Mouse (Mus musculus) urinary bladder, postnatal 14 days (tissue): Measurements from ENCODE around the gene Abcd3.

Source experiments
- DNase-seq: peaks from one replicate; pipeline ENCODE4 v3.0.0; 2021; ENCODE audit warnings: low spot score

Gene Abcd3

DNA sequence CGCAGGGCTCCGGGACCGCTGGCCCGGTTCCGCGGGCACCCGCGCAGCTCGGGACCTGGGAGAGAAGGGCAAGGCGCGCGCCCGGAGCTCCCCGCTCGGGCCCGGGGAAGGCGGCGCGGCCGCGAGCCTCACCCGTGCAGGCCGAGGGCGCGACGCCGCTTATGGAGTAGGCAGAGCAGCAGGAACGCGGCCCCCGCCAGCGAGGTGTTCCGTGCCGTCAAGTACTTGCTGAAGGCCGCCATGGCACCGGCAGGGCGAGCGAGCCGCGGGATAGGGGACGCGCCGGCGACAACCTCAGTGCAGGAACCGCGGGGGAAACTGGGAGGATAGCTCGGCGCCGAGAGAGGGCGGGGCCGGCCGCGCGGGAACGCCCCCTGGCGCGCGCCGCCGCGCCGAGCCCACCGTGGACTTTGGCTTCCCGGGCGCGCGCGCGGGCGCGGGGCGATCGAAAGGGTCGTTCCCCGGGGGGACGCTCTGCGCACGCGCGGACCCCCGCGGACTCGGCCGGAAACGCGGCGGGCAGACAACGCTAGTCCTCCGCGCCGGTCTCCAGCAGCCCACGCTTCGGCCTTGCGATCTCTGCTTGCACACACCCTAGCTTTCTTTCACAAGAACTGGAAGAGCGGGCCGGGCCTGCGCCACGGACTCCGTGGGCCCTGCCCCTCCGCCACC lies at the start of gene Abcd3:
Gene Abcd3, minus strand, starts transcription at position 426 of the 672 bp plus-strand sequence.
- DNase-seq = peak; percentile 88

DNA sequence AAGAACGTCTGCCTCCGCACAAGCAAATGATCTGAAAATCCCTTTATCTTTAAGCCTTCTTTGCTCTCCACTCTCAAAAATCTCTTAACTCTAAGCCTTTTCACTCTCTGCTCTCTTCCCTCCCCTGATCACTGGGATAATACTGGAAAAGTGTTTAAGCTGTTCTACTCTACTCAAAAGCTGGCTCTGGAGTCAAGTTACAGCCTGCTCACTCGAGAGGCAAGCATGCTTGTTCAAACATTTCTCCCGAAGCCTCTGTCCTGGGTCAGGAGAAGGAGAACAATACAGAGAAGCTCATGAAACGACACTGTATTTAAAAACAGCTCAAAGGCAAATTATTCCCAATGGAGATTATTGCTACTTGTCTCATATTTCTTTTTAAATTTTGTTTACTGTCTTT lies 44.0 kb upstream of the Abcd3 start:
- no peak for DNase-seq

DNA sequence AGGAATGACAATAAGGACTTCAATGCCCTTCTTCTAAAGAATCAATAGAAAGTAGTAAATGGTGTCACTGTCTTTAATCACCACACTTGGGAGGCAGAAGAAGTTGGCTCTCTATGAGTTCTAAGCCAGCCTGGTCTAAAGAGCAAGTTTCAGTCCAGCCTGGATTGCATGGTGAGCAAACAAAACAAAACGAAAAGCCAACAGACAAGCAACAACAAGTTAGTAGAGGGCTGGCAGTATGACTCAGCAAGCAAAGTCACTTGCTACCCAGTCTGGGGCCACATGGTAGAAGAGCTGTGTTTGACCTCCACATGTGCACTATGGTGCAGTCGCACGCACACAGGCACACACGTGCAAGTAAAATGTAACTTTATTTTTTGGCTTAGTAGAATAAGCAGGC lies 41.0 kb upstream of the Abcd3 start:
- peak; percentile 50 for DNase-seq

DNA sequence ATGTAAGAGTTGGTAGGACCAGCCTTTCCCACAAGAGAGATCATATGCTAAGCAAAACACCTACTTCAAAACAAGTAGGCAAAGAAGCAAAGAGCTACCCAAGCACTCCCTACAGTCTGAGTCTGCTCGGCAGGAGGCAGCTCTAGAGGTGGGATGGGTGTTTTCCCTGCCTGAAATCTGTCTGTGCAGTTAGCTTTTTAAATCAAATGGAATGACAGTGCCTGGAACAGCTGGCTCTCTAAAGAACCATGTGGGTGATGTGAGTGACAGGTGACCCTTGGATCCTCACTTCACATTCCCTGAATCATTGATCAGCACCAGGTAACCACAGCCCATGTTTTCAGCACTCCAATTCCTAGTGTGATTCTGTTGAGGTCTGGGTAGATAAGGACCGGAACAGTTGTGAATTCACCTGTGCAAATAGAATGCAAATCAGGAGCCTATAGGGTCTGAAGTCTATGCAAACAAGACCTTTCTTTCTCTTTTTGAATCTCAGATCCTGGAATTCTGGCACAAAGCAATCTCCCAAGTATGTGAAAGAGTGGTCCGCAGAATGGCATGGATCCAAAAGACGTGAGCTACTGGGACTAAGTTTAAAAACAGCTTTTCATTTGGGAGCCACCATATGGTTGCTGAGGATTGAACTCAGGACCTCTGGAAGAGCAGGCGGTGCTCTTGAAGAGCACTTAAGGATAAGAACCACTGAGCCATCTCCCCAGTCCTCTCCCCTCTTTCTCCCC lies 38.8 kb upstream of the Abcd3 start:
- no peak for DNase-seq

DNA sequence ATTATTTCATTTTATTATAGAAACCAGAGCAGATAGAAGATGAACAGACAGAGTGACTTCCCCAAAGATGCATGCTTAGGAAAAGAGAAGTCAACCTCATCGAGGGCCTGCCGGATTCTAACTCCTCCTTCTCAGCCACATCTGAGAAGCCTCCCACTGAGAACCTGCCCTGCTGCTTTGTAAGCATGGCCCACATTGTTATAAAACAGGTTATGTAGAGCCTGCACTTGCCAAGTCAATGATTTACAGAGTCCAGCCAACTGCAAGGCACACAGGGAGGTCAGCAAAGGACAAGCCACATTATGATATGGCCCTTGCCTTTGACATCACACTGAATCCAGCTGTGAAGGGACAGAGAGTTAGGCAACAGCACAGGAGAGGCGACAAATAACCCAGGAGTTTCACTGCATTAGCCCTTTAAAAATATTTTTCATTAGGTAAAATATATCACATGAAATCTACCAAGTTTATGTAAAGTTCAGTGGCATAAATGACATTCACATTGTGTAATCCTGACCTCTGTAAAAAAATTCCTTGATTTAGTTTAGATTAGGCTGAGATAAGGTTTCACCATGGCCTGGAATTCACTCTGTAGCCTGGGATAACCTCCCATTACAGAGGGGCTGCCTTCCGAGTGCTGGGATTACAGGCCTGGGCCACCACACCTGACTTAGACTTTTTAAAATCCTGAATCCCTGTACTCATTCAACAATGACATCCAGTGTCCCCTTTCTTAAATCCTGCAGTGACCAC lies 37.1 kb upstream of the Abcd3 start:
- DNase-seq = peak; percentile 71

DNA sequence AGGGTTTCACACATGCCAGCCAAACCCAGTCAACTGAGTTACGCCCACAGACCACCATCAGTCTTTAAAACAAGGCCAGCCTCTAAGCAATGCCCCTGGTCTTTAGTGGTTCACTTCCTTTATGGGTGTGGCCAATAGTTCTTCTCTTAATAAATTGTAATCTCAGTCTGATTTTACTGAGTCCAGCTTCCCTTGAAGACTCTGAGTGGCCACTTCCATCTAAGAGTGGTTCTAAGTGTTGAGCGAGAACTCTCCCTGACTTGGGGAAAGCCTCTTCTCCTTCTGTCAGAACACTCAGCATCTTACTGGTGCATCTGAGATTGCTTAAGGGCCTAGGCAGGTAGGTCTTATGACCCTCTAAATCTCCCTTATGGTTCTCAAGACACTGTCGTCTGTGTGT lies 35.9 kb upstream of the Abcd3 start:
- no peak for DNase-seq

DNA sequence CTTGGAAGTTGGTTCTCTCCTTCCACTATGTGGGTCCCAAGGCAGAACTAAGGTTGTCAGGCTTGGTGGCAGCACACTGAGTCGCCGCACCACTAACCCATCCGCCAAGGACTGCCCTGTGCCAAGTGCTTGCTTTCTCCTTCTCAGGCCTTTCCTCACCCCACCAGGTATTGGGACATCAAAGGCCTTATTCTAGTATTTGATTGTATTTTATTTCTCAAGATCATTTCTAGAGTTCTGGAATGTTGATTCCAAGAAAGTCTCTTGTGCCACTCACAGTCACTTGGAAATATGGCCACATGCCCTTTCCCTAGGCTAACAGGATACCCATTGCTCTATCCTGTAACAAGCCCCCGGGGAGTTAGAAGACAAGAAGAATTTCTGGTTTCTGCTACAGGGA lies 35.3 kb upstream of the Abcd3 start:
- no peak for DNase-seq

DNA sequence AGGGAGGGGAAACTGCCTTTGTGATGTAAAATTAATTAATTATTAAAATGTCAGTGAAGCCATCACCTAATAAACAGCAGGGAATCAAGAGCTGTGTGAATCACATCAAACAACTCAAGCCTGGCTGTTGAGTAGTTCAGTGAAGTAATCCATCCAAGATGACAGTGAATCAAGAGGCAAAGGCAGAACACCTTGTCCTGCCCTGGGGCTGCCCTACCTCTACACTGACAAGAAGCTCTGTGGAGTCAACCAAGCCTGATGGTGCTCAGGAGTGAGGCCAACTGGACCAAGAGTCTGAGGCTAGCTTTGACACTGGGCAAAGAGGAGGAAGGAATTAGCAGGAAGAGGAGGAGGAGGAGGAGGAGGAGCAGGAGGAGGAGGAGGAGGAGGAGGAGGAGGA lies 32.2 kb upstream of the Abcd3 start:
- no peak for DNase-seq

DNA sequence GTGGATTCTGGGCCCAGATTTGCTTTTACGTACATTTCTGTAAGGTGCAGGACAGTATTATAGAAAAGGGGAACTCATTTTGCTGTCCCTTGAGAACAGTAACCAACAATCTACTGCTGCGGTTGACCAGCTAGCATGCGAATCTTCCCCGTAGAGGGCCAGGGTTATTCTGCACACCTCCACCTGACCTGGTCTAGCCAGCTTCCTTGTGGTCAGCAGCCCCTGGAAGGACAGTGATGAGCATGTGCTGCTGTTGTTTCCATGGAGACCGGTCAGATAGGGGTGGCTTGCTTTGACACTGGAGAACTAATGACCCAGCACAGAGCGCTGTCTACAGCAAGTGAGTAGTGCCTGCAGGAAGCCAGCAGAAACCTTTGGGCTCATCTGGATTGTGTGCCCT lies 29.6 kb upstream of the Abcd3 start:
- DNase-seq = no peak

DNA sequence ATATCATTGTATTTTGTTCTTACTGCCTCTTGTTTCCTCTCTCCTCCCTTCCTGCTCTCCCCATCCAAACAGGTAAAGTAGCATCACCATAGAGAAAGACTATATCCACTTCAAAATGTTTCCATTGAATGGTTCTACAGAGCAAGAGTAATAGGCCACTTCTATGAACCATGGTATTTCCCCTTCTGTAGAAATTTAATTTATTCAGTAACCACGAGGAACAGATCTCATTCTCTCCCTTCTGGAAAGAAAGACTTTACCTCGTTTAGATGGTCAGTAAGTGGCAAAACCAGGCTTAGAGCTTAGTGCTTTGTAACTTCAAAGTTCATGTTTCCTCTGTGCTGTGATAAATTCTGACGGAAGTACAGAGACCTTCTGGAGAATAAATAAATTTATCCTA lies 28.9 kb upstream of the Abcd3 start:
- no peak for DNase-seq

DNA sequence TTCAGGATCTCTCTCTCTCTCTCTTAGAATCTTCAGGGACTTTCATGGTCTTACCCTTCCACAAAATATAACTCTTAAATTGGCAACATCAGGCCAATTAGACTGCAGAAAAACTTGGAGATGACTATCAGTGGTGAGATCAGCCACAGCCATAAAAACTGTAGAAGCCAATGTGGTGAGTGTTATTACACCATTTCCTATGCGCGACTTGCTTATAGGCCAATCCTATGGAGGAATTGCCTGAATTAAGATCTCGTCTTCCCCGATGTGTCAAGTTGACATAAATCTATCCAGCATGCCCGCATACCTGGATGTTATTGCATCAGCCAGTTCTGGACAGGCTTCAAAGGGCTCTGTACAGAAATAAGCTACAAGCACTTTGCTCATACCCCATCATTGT lies 28.2 kb upstream of the Abcd3 start:
- DNase-seq = no peak

DNA sequence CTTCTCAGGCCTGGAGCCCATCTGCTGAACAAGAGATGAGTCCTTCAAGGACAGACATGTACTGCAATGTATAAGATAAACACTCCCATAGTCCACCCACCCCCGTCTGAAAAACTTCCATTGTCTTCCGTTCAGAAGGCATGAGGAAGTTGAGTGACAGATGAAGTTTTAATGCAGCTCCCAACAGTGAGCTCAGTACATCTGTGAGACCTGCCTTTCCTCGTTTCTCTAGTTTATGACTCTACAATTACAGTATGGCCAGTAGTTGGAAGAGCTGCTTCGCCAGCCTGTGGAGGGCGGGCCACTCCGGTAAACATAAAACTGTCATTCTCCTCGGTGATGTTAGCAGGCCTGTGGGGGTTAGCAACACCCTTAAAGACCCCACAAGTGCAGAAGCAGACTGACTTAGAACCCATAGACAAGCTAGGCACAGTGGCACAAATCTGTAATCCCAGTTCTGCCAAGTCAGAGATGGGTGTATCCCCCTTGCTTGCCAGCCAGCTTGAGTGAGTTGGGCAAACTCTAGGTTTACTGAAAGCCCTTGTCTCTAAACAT lies 27.3 kb upstream of the Abcd3 start:
- no peak for DNase-seq

DNA sequence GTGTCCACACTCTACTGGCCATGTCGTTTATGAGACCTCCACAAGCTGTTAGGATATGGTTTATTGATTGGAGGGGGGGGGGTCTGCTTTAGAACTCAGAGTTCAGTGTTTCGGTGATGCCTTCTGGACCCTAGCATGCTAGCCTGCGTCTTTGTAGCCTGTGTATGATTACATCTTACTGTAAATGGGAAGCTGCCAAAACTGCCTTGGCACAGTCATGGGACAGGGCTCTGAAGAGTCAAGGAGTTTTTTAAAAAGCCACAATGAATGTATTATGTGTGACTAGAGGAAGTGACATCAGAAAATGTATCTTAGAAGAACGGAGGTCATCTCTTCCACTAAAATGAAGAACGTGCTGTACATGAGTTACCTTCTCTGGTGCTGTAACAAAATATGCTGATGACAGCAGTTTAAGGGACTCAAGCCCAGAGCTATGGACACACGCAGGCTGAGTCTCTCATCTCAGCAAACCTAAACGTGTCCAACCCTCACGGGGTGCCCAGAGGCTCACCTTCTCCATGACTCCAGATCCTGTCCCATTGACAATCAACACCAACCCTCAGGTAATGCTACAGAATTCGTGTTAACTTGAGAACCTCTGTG lies 26.4 kb upstream of the Abcd3 start:
- no peak for DNase-seq

DNA sequence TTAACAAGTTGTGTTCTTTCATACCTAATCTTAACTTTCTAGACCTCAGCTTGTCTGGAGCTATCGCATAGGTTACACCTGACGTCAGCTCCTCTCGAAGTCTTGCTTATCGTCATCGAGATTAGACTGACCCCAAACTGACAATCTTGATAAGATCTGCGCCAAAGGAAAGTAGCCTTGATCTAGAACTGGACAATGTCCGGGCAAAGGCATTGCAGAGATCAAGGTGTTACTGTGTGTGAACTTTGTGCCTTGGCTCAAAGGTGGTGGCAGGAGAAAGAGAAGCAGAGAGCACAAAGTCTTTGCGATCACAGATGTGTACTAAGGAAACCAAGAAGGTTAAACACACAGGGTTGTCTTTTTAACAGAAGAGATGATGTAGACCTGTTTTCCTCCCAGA lies 25.2 kb upstream of the Abcd3 start:
- DNase-seq = no peak

DNA sequence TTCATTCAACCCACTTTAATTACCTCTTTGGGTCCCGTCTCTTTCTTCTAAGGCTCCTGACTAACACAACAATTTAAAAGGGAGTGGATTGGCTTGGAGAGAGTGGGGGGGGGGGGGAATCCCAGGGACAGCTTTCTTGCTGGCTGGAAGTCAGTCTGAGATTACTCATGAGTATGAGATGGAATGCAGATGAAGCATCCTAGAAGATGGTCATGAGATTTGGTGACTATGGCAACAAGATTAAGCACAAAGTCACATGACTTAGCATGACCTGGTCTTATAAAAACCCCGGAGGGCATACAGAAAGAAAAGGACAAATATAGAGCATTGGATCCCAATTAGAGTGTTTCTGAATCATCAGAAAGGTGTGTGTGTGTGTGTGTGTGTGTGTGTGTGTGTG lies 19.6 kb upstream of the Abcd3 start:
- no peak for DNase-seq

DNA sequence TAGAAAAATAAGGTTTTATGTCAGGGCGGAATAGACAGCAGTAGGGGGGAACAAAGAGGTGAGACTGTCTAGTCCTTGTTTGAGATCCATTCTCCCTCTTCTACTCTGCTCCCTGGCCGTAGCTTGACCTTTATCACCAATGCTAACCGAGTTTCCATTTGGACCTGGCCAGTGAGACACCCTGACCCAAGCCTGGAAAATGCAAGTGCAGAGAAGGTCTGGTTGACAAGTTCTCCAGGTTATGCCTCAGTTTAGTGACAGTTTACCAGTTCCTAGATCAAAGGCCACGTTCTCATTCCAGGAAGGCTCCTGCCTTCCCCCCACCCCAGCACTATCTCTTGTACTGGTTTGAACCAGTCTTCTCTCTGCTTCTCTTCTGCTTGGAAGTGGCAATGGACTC lies 19.1 kb upstream of the Abcd3 start:
- DNase-seq = no peak

DNA sequence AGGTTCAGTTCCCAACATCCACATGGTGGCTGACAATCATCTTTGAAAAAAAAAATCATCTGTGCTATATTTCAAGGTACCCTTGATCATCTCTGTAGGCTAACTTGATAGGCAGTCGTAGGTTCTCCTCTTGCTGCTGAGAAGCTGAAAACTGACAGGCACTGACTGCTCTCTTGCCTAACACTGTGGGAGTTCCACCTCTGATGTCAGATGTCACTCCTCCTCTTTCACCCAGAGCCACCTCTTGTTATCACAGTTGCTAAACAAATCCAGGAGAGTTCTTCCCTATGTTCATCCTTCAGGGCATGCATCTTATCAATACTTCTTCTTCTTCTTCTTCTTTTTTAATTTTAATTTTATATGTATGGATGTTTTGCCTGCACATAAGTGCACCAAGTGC lies 10.0 kb upstream of the Abcd3 start:
- no peak for DNase-seq

DNA sequence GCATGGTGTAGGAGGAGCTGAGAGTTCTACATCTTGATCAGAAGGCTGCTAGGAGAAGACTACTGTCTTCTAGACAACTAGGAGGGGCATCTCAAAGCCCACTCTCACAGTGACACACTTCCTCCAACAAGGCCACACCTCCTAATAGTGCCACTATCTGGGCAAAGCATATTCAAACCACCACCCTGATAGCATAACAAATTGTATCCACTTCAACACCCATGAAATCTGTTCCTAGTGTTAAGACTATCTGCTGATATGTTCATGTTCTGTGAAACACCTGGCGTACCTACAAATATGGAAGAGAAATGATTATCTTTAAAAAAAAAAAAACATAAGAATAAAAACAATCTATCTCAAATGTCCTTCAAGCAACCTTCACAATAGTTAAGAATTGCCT lies 9.2 kb upstream of the Abcd3 start:
- no peak for DNase-seq

DNA sequence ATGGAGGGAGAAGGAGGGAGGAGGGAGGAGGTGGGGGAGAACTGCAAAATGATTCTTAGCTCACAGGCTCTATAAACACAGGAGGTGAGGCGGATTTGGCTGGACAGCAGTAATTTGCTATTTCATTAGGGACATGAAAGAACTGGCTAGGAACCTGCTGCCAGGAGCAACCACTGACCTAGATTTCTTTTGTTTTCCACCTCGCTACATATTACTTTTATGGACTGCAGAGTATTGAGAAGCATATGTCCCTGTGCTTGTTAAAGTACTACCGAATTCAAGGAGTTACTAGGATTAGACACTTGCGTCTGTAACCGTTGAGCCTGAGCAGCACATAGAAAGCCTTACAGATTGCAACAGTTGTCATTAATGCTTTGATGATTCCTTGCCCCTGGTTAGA lies 7.5 kb upstream of the Abcd3 start:
- DNase-seq = no peak

DNA sequence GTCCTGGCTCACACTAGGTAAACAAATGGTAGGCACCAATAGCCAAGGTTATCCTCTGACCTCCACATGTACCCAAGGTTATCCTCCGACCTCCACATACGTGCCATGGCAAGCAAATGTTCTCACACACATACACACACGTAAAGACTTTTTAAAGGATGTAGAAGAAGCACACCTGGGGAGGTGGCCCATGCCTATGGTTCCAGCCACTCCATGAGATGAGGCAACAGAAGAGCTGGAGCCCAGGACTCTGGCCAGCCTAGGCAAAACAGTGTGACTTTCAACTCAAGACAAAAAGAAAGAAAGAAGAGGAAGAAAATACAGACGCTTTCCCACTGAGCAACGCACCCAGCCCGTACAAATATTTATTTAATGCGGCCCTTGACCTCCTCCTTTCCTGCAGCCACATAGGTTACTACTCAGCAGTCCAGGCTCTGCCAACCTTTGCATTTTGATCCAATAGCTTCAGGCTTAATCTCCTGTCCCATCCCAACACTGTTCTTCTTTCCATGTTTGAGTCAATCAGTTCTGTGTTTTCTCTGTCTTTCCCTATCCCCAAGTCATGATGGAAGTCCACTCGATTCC lies 6.5 kb upstream of the Abcd3 start:
- no peak for DNase-seq

DNA sequence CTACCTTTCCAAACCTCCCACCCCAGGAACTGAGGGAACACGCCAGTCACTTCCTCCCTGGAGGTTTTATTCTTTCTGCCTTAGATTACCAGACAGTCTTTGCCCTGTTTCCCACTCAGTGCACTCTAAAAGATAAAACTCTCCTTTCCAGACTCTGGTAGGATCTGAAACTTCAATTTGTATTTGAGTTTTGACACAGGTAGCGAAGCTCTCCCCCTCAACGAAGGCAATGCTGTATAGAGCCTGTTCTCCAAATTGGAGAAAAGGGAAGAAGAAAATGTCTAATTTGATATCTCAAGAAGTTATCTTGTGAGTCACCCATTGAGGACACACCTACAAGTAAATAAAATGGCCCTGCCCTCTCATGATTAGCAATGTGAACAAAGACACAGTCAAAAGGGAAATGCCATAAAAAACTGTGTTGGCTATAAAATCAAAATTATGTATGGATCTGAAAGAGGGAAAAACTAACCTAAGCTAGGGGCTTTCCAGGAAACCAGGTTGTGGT lies 4.6 kb upstream of the Abcd3 start:
- DNase-seq = no peak
